Mouse (Mus musculus) heart, embryonic 15.5 days (tissue): Measurements from ENCODE around the gene Pfkfb3. TPM values are rescaled to one million over a fixed set of nuclear protein-coding genes. Genes with fewer than 3 reads are reported as not detected.

Source experiments
- ATAC-seq: fragments of 200-750 bp; cut with Nextera tagmentation; replicated peaks from 2 replicates; pipeline ENCODE4 v1.8.0; 2017; ENCODE audit warnings: low read depth, moderate TSS enrichment; ENCODE audit not compliant: insufficient number of reproducible peaks, insufficient read depth, low FRiP score
- H3K27ac ChIP-seq: fragments of 300-500 bp; sonication (generic); 2 replicates; pipeline ENCODE4 v1.5.1; 2015; ENCODE audit warnings: mild to moderate bottlenecking, inconsistent platforms
- H3K27me3 ChIP-seq: fragments of 300-500 bp; sonication (generic); 2 replicates; pipeline ENCODE4 v1.6.1; 2015; ENCODE audit warnings: inconsistent platforms
- H3K36me3 ChIP-seq: fragments of 300-500 bp; sonication (generic); 2 replicates; pipeline ENCODE4 v1.6.1; 2015; ENCODE audit warnings: mild to moderate bottlenecking, inconsistent platforms
- H3K4me1 ChIP-seq: fragments of 300-500 bp; sonication (generic); replicated peaks from 2 replicates; pipeline ENCODE4 v1.6.1; 2015; ENCODE audit warnings: inconsistent platforms
- H3K4me2 ChIP-seq: fragments of 300-500 bp; sonication (generic); 2 replicates; pipeline ENCODE4 v1.6.1; 2015; ENCODE audit warnings: inconsistent platforms, mild to moderate bottlenecking, moderate library complexity
- H3K4me3 ChIP-seq: fragments of 300-500 bp; sonication (generic); 2 replicates; pipeline ENCODE4 v1.5.1; 2015; ENCODE audit warnings: mild to moderate bottlenecking, inconsistent platforms
- H3K9ac ChIP-seq: fragments of 300-500 bp; sonication (generic); 2 replicates; pipeline ENCODE4 v1.6.1; 2015; ENCODE audit warnings: mild to moderate bottlenecking, inconsistent platforms
- H3K9me3 ChIP-seq: fragments of 300-500 bp; sonication (generic); replicated peaks from 2 replicates; pipeline ENCODE4 v1.6.1; 2016; ENCODE audit warnings: inconsistent platforms
- WGBS: fragments of 180-500 bp; shearing (Covaris S2); methylation state at CpG from one replicate; pipeline ENCODE4 v1.1.7; 2015; ENCODE audit warnings: mixed read lengths; 5-methylcytosine and 5-hydroxymethylcytosine counted together
- polyA plus RNA-seq: library from polyadenylated mRNA; unstranded; fragments of >200 nt; fragmentation: Nextera tagmentation; extraction: Ambion mirVana; gene quantifications from 2 replicates; pipeline ENCODE4 v1.2.1, GENCODE M21; 2015

Gene Pfkfb3
- polyA plus RNA-seq, 1 experiment from 2014 or later = 9.8 TPM

DNA sequence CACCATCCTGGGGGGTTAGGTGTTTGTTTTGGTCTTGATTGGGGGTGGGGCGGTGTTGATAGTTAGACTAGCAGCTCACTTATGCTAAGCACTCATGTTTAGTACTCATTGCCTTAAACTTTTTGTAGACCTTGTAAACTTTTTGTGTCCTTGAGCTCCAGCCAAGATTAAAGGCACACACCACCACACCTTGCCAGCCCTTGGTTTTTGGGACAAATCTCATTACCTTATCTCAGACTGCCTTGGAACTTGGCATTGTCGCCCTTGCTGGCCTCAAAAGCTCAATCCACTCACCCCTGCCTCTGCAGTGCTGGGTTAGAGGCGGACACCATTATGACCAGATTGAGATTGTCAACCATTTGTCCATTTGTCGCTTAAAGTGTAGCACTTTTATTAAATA lies 125.3 kb downstream of the Pfkfb3 start:
- 83% methylated on average over 4 of the region's 4 CpGs for WGBS
- Histone ChIP-seq H3K4me3 (no peak overlapping the region), H3K9ac (no peak overlapping the region), H3K27ac (no peak overlapping the region), H3K36me3 (no peaks in the 10 kb centered on the region), H3K4me2 (no peak overlapping the region), H3K4me1 (peaks cover 21% of the 10 kb centered on the region), H3K9me3 (no peaks in the 10 kb centered on the region), H3K27me3 (no peaks in the 10 kb centered on the region)
- ATAC-seq = no peak

DNA sequence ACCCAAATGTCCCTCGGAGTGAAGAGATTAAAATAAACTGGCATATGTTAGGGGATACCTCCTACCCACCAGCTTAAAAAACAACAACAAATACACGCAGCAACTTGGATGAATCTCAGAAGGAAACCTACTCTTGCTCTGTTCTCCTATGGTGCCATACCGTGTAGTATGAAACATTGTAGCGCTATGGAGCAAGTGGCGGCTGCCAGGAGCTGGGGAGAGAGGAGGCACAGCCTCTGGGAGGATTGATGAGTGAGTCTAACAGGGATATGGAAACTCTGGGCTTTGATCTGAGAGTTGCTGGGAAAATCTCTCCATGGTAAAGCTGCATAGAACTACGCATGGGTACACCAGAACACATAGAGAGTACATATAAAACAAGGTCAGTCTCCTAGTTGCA lies 126.3 kb downstream of the Pfkfb3 start:
- Histone ChIP-seq H3K27me3 (no peaks in the 10 kb centered on the region), H3K36me3 (no peaks in the 10 kb centered on the region), H3K4me1 (peaks cover 21% of the 10 kb centered on the region), H3K9me3 (no peaks in the 10 kb centered on the region), H3K4me2 (no peak overlapping the region), H3K4me3 (no peak overlapping the region), H3K9ac (no peak overlapping the region), H3K27ac (no peak overlapping the region)
- WGBS = 85% methylated on average over 6 of the region's 6 CpGs
- no peak for ATAC-seq

DNA sequence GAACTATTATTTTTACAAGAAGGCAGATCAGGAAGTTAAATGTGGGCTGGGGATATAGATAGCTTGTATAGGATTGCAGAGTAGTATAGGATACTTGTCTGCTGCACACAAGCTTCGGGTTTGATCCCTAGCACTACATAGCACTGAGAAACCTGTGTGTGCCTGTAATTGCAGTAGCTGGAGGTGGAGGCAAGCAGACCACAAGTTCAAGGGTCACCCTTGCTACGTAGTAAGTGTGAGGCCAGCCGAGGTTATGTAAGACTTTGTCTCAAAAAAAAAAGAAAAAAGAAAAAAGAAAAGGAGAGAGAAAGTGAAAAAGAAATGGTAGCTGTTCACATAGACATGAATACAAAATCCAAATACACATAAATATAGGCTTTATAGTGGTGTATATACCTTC lies 127.5 kb downstream of the Pfkfb3 start:
- Histone ChIP-seq H3K9ac (no peak overlapping the region), H3K27me3 (no peaks in the 10 kb centered on the region), H3K36me3 (no peaks in the 10 kb centered on the region), H3K9me3 (no peaks in the 10 kb centered on the region), H3K4me2 (no peak overlapping the region), H3K4me1 (peaks cover 17% of the 10 kb centered on the region), H3K4me3 (no peak overlapping the region), H3K27ac (peak overlapping the region; percentile 61)
- WGBS = 45% methylated on average over 3 of the region's 3 CpGs
- no peak for ATAC-seq

DNA sequence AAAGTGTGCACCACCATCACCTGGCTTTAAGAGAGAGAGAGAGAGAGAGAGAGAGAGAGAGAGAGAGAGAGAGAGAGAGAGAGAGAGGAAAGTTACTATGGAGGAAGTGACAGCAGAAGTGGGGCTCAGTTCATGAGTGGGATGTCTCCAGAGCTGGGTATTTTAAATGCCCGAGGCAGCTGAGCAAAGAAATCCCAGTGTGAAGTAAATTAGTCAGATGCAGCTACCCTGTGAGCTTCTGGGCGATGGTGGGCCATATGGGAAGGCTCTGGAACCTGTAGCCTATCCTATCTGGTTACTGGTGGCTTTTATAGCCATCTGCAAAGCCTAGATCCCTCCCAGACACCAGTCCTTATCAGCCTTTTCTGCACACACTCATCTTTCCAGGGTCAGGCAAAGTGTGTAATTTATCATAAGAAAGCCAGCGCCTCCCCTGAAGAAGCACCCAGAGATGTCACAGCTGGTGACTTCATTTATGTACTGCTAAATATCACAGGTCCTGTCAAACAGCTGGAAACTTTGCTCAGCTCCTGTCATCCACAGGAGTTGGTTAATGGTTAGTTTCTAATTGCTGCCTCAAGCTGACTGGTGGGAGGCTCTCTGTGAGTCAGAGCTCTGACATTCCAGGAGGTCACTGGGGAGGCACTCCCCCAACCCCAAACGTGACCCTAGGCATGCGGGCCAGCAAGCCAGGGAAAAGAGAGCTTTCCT lies 128.3 kb downstream of the Pfkfb3 start:
- WGBS = 19% methylated on average over 5 of the region's 5 CpGs

DNA sequence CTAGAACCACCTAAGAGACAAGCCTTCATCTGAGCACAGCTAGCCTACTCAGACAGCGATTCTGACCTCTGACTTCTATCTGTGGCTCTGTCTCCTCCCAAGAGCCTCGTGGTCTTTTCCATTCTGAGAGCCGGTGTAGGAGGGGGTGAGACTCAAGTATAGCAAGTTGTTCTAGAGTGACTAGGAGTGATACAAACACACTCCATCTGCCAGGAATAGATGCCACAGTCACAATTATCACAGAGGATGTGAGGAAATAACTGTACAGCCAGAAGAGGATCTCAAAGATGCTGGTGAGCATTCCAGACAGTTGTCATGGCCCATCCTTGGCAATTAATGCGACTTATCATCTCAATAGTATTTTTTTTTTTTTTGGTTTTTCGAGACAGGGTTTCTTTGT lies 129.6 kb downstream of the Pfkfb3 start:
- H3K4me1 ChIP-seq = peaks cover 8% of the 10 kb centered on the region
- no peak for ATAC-seq
- no peaks in the 10 kb centered on the region for H3K27me3 ChIP-seq
- H3K4me3 ChIP-seq = no peak overlapping the region
- no peaks in the 10 kb centered on the region for H3K36me3 ChIP-seq
- H3K27ac ChIP-seq = no peak overlapping the region
- H3K9ac ChIP-seq = no peak overlapping the region
- H3K9me3 ChIP-seq = no peaks in the 10 kb centered on the region
- H3K4me2 ChIP-seq = no peak overlapping the region
- WGBS = 66% methylated on average over 5 of the region's 5 CpGs

More for the DNA sequence above, 128.3 kb downstream of the Pfkfb3 start:
- Histone ChIP-seq H3K9me3 (no peaks in the 10 kb centered on the region), H3K27me3 (no peaks in the 10 kb centered on the region), H3K36me3 (no peaks in the 10 kb centered on the region), H3K4me1 (peaks cover 17% of the 10 kb centered on the region), H3K4me3 (no peak overlapping the region), H3K9ac (no peak overlapping the region), H3K4me2 (no peak overlapping the region), H3K27ac (peak overlapping the region; percentile 61)
- ATAC-seq = 0 out of 2 replicates have a peak, but pooled peaks have one; percentile 33

DNA sequence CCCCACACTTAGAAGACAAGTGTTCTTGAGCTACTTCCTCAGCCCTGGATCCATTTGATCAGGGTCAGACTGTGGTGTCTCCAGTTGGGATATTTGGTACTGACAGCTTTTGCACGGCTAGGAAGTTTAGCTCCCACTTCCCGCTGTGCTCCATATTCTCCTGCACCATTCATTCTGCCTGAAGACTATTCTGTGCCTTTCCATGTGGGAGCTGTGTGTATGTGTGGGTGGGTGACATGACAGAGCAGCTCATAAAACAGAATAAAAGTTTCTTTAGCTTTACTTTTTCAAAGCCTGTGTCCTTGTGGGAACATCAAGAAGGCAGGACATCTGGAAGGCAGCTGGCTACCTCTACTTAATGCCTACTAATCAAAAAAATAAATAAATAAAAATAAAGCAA lies 130.5 kb downstream of the Pfkfb3 start:
- Histone ChIP-seq H3K27ac (no peak overlapping the region), H3K9me3 (no peaks in the 10 kb centered on the region), H3K4me1 (peaks cover 8% of the 10 kb centered on the region; the same call in 1 of the 2 replicates), H3K9ac (no peak overlapping the region), H3K36me3 (no peaks in the 10 kb centered on the region), H3K27me3 (no peaks in the 10 kb centered on the region), H3K4me3 (no peak overlapping the region), H3K4me2 (no peak overlapping the region)
- ATAC-seq = no peak
- WGBS = 77% methylated on average over 2 of the region's 2 CpGs

DNA sequence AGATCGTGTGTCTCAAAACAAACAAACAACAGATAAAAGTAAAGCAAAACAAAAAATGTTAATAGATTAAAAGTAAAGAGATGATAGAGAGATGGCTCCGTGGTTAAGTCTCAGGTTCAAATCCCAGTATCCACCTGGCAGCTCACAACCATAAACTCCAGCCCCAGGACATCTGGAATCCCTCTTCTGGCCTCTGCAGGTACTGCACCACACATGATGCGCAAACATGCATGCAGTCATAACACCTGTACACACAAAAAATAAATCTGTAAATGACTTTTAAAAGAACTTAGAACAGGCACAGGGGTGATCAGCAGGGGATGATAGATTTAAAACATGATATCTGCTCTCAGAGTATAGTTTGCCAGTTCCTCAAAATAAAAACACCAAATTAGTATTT lies 131.5 kb downstream of the Pfkfb3 start:
- H3K9me3 ChIP-seq = no peaks in the 10 kb centered on the region
- 85% methylated on average over 3 of the region's 3 CpGs for WGBS
- no peaks in the 10 kb centered on the region for H3K27me3 ChIP-seq
- no peak overlapping the region for H3K4me2 ChIP-seq
- H3K27ac ChIP-seq = no peak overlapping the region
- H3K36me3 ChIP-seq = no peaks in the 10 kb centered on the region
- no peak for ATAC-seq
- no peak overlapping the region for H3K4me3 ChIP-seq
- no peak overlapping the region for H3K9ac ChIP-seq
- peaks cover 8% of the 10 kb centered on the region; the same call in 1 of the 2 replicates for H3K4me1 ChIP-seq

Other genes starting within 250 kb of the Pfkfb3 start
- gene Rbm17, start 50.1 kb upstream of the Pfkfb3 start, polyA plus RNA-seq = 79.8 and 87.7 TPM in 2 replicates
- gene Gm17490, start 72.2 kb upstream of the Pfkfb3 start, polyA plus RNA-seq = not detected in 2 replicates
- gene Il2ra, start 88.7 kb upstream of the Pfkfb3 start, polyA plus RNA-seq = 1.6 and 17.9 TPM in 2 replicates
- gene Il15ra, start 151.2 kb upstream of the Pfkfb3 start, polyA plus RNA-seq = 11.7 and 15.4 TPM in 2 replicates
- 97.6 and 108 TPM in 2 replicates for gene Fbh1, start 223.5 kb upstream of the Pfkfb3 start, polyA plus RNA-seq
- 26.7 and 37.9 TPM in 2 replicates for gene Ankrd16, start 223.8 kb upstream of the Pfkfb3 start, polyA plus RNA-seq